Mouse (Mus musculus): Measurements from ENCODE around the gene Bloc1s2.

Gene Bloc1s2

GRCm38 (mm10) chr19:44103001-44103400 is 43.2 kb downstream of the Bloc1s2 start:
- TF ChIP-seq GATA4 (IDR thresholded peaks at IDR 0.05; ENCODE audit: insufficient replicate concordance, low read length): no peak

GRCm38 (mm10) chr19:44100840-44101239 is 45.4 kb downstream of the Bloc1s2 start:
- no peak for TF ChIP-seq GATA4 (IDR thresholded peaks at IDR 0.05; ENCODE audit: insufficient replicate concordance, low read length)
